Comparison of ENCODE assay signal across 9 mouse cellular contexts in genomic region chr4:84675974-84676315, GRCm38 (mm10). TPM values are rescaled to one million over a fixed set of nuclear protein-coding genes. Genes with fewer than 3 reads are reported as not detected.
DNase-seq lines count a peak whose midpoint lies in the region; ATAC-seq and TF ChIP-seq lines count a peak whose summit lies in the region.
"Had no signal": no experiment of that assay in that cellular context is flagged by ENCODE, and none has a peak within 500 bp of the region (broad histone marks: within the 10 kb centered on the region; RNA-seq: fewer than 3 reads in every experiment).

No protein-coding gene starts in this region.

- TF ChIP-seq EP300 in heart, adult 2 months (IDR thresholded peaks at IDR 0.05; ENCODE audit: insufficient read depth, low read depth, low read length): no peak

- TF ChIP-seq POLR2A in heart, adult 2 months (IDR thresholded peaks at IDR 0.05; ENCODE audit: insufficient read depth, low read depth, low read length): no peak

- peak overlapping the region; percentile 54 for H3K4me3 ChIP-seq in heart, adult 2 months
- peak overlapping the region; percentile 74 for H3K4me3 ChIP-seq in heart, embryonic 16.5 days (ENCODE audit: low read length)
- H3K4me3 ChIP-seq in liver, embryonic 16.5 days (ENCODE audit: low read depth, low read length): peak overlapping the region; percentile 57

- no peak for ATAC-seq in heart, embryonic 16.5 days (replicated peaks; ENCODE audit: extremely low read depth, insufficient read depth, low FRiP score)
- no peak for ATAC-seq in liver, embryonic 16.5 days (ENCODE audit: low read depth)

- H3K36me3 ChIP-seq in heart, adult 2 months (ENCODE audit: control insufficient read depth, insufficient read depth, low read length): no peaks in the 10 kb centered on the region
- H3K36me3 ChIP-seq in heart, embryonic 16.5 days (ENCODE audit: control insufficient read depth, insufficient read depth): no peaks in the 10 kb centered on the region
- no peaks in the 10 kb centered on the region for H3K36me3 ChIP-seq in liver, embryonic 16.5 days (ENCODE audit: control insufficient read depth, insufficient read depth)

- 3% methylated on average over 19 of the region's 19 CpGs for WGBS in heart, adult 2 months
- under 1% methylated on average over 19 of the region's 19 CpGs for WGBS in heart, embryonic 16.5 days
- WGBS in liver, embryonic 16.5 days (ENCODE audit: insufficient replicate concordance): under 1% methylated on average over 19 of the region's 19 CpGs

- H3K79me2 ChIP-seq in heart, adult 2 months (replicated peaks; ENCODE audit: control insufficient read depth, insufficient read depth, low read length): no peaks in the 10 kb centered on the region

- H3K9me3 ChIP-seq in heart, embryonic 16.5 days (replicated peaks; ENCODE audit: control insufficient read depth, low read length): no peaks in the 10 kb centered on the region
- no peaks in the 10 kb centered on the region for H3K9me3 ChIP-seq in liver, embryonic 16.5 days (replicated peaks; ENCODE audit: control insufficient read depth, low read length)

- no peak overlapping the region; the same call in 1 of the 2 replicates for H3K27ac ChIP-seq in heart, adult 2 months
- H3K27ac ChIP-seq in heart, embryonic 16.5 days (ENCODE audit: low read length): no peak overlapping the region
- H3K27ac ChIP-seq in liver, embryonic 16.5 days (ENCODE audit: low read length): no peak overlapping the region

- intact Hi-C loops in heart, adult 2 months (cut with DNase I): loop anchor here (2.0 kb wide), 1 partner anchor 131 kb away; no protein-coding TSS in a partner anchor
- intact Hi-C loops in left cerebral cortex, postnatal 10 days (cut with DNase I): no loop called here

- H3K4me1 ChIP-seq in heart, adult 2 months (ENCODE audit: control insufficient read depth, insufficient read depth, low read length): no peaks in the 10 kb centered on the region
- peaks cover 3% of the 10 kb centered on the region; the same call in 1 of the 2 replicates for H3K4me1 ChIP-seq in heart, embryonic 16.5 days (ENCODE audit: control insufficient read depth, insufficient read depth, low read length)
- H3K4me1 ChIP-seq in liver, embryonic 16.5 days (ENCODE audit: control insufficient read depth, low read depth, low read length): no peaks in the 10 kb centered on the region

- no peak for DNase-seq in heart, adult 2 months
- DNase-seq in heart, adult 11 months: no peak
- DNase-seq in 3T3-L1 (ENCODE audit: low read depth, low spot score): peak; percentile 62
- no peak for DNase-seq in right cerebral cortex, postnatal 10 days (ENCODE audit: low spot score in 2 of 2)
- DNase-seq in B cell, adult 2 months: no peak
- no peak for DNase-seq in left cerebral cortex, postnatal 10 days (ENCODE audit: extremely low spot score in 1 of 2, low spot score in 2 of 2)
- DNase-seq: cerebellum, adult 11-12 months had no signal

- H3K4me2 ChIP-seq in heart, embryonic 16.5 days (ENCODE audit: low read depth, low read length): peak overlapping the region; percentile 93
- H3K4me2 ChIP-seq in liver, embryonic 16.5 days (ENCODE audit: low read depth, low read length): peak overlapping the region; percentile 71

- no peak for TF ChIP-seq CTCF in heart, adult 2 months (IDR thresholded peaks at IDR 0.05)

- no peak overlapping the region for H3K9ac ChIP-seq in heart, adult 2 months (ENCODE audit: low read depth, low read length)
- peak overlapping the region; percentile 61 for H3K9ac ChIP-seq in heart, embryonic 16.5 days (ENCODE audit: low read length)
- H3K9ac ChIP-seq in liver, embryonic 16.5 days (ENCODE audit: low read depth, low read length): peak overlapping the region; percentile 15; the same call in 1 of the 2 replicates

- H3K27me3 ChIP-seq in heart, adult 2 months (ENCODE audit: control insufficient read depth, insufficient read depth, low read length): peaks cover 4% of the 10 kb centered on the region
- peaks cover 49% of the 10 kb centered on the region for H3K27me3 ChIP-seq in heart, embryonic 16.5 days (ENCODE audit: control insufficient read depth, insufficient read depth, low read length)
- peaks cover 51% of the 10 kb centered on the region for H3K27me3 ChIP-seq in liver, embryonic 16.5 days (ENCODE audit: control insufficient read depth, insufficient read depth, low read depth, low read length)

RNA-seq across cellular contexts. Expression of gene Bnc2, which starts 0.9 kb away (rescaled TPM):
- 1 to 10 TPM; 2.6 to 3.0 TPM for total RNA-seq in heart, adult 2 months (2021)
- 1.3 and 1.6 TPM in 2 replicates for polyA plus RNA-seq in heart, adult 2 months (2012; rRNA removed)
- 0.92 and 1.1 TPM in 2 replicates for polyA plus RNA-seq in heart, embryonic 16.5 days (2015; fragmentation: Nextera tagmentation; extraction: Ambion mirVana)
- polyA plus RNA-seq in liver, embryonic 16.5 days (2015; fragmentation: Nextera tagmentation; extraction: Ambion mirVana): 0.12 and 0.33 TPM in 2 replicates
- total RNA-seq in left cerebral cortex, postnatal 10 days (2021): 1 to 10 TPM; 2.3 to 3.8 TPM
